Mouse (Mus musculus): ENCODE results near the gene Prm3. TPM values are rescaled to one million over a fixed set of nuclear protein-coding genes. Genes with fewer than 3 reads are reported as not detected.

The Prm3 gene
- total RNA-seq (2023), result not detected in 4 replicates

GRCm38 (mm10) chr16:10790702-10791101 is at the start of gene Prm3:
TSS of gene Prm3 (minus strand) at chr16:10790914.

GRCm38 (mm10) chr16:10834911-10835587 is 44.3 kb upstream of the Prm3 start, which contains the start of gene Rmi2:
TSS of gene Rmi2 (plus strand) at chr16:10835059.

GRCm38 (mm10) chr16:10812865-10813371 is 22.2 kb upstream of the Prm3 start, which contains the start of gene Gm11172:
TSS of gene Gm11172 (plus strand) at chr16:10812915.

GRCm38 (mm10) chr16:10805789-10806527 is 15.2 kb upstream of the Prm3 start, which contains the start of gene Prm1:
TSS of gene Prm1 (minus strand) at chr16:10805839.

GRCm38 (mm10) chr16:10796034-10796433 is 5.3 kb upstream of the Prm3 start, which contains the start of gene Prm2:
TSS of gene Prm2 (minus strand) at chr16:10796134.

GRCm38 (mm10) chr16:10788271-10788670 is 2.4 kb downstream of the Prm3 start, which contains the start of gene Tnp2:
TSS of gene Tnp2 (minus strand) at chr16:10788660.

GRCm38 (mm10) chr16:10785371-10786231 is 5.1 kb downstream of the Prm3 start, which contains the start of gene Socs1:
TSS of gene Socs1 (minus strand) at chr16:10785536.

Other genes starting within 250 kb of the Prm3 start
- 14.5 to 17.7 TPM (median 15.9 TPM) in 4 replicates for gene Dexi, start 247.9 kb downstream of the Prm3 start, total RNA-seq (2023)
- gene Clec16a, start 245.6 kb downstream of the Prm3 start, total RNA-seq (2023), result 32.3 to 40.9 TPM (median 34.9 TPM) in 4 replicates
- gene Socs1, start 5.4 kb downstream of the Prm3 start, total RNA-seq (2023), result 2.7 to 3.6 TPM (median 3.1 TPM) in 4 replicates
- gene Tnp2, start 2.3 kb downstream of the Prm3 start, total RNA-seq (2023), result not detected in 4 replicates
- not detected in 4 replicates for gene Prm2, start 5.2 kb upstream of the Prm3 start, total RNA-seq (2023)
- not detected in 4 replicates for gene Prm1, start 14.9 kb upstream of the Prm3 start, total RNA-seq (2023)
- gene Gm11172, start 22.0 kb upstream of the Prm3 start, total RNA-seq (2023), result not detected in 4 replicates
- gene Rmi2, start 44.1 kb upstream of the Prm3 start, total RNA-seq (2023), result 0.54 to 0.85 TPM (median 0.71 TPM) in 4 replicates